Mouse (Mus musculus): ENCODE data around the gene Endou. TPM values are rescaled to one million over a fixed set of nuclear protein-coding genes. Genes with fewer than 3 reads are reported as not detected.

Gene Endou
- polyA plus RNA-seq, 1 experiment from 2014 or later = 0.26 TPM

DNA sequence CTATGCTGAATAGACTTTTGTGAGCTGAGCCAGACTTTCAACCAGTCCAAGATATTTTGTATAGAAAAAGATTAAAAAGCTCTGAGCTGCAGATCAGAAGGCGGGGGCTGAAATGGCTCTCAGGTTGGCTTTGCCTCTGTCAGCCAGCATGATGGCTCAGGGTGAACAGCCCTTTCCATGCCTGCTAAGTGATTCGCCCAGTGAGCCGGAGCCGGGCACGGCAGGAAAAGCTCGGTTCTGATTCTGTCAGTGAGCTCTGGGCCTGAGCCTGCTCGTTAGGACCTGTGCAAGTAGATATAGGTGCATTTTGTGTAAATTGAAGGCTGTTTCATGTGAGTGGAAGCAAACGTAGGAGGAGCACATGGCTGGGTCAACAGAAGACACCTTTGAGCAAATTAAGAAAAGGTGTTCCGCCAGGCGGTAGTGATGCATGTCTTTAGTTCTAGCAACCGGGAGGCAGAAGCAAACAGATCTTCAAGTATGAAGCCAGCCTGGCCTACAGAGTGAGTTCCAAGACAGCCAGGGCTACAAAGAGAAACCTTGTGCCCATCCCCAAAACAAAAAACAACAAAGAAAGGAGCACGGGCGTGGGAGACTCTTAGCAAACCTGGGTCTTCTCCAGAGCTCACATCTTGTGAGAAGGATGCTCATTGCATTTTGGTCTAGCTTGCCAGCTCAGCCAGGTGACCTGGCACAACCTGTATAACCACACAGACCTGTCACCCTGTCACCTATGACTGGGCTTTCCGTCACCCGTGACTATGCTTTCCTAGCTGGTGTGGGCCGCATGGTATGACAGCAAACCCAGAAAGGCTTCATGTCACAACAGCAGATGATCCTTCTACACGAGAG is 6.6 kb downstream of the Endou start:
- H3K27me3 ChIP-seq = no peaks in the 10 kb centered on the region
- ATAC-seq = no peak
- H3K4me2 ChIP-seq = no peak overlapping the region
- no peak overlapping the region for H3K9ac ChIP-seq
- 84% methylated on average over 17 of the region's 17 CpGs for WGBS
- H3K27ac ChIP-seq = no peak overlapping the region
- H3K4me3 ChIP-seq = no peak overlapping the region
- no peaks in the 10 kb centered on the region for H3K9me3 ChIP-seq (replicated peaks)
- H3K36me3 ChIP-seq (ENCODE audit: poor library complexity, severe bottlenecking) = no peaks in the 10 kb centered on the region
- no peaks in the 10 kb centered on the region for H3K4me1 ChIP-seq

DNA sequence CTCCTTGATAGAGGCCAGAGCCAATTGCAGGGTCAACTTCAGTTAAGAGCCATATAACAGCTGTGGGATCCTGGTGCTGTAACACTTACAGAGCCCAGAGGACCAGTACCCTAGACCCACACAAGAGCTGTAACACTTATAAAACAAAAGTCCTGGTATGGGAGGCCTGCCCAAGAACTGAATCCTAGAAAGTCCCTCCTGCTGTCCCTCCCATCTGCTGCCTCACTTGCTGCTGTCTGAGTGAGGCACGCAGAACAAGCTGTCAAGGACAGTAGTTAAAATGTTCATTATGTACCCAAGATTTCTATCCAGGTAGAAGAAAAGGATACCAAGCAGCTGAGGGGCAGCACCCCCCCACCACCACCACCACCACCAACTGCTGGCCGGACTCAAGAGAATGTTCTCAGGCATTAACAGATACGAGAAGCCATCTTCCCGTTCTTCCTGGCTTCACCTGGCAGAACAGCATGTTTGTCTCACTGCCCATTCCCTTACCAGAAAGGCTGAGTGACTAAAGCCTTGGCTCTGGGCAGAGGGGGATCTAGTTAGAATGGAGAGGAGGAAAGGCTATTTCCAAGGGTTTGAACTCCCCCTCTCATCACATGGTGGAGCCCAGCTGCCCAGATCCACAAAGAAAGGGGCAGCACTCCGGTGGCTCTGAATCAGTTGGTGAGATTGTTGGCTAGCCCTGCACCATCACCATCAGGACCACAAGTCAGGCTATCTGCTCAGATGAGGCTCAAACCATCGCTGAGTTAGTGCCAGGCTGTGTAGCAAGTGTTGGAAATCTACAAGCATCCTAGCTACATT is 7.4 kb downstream of the Endou start:
- H3K4me1 ChIP-seq = no peaks in the 10 kb centered on the region
- no peak overlapping the region for H3K4me3 ChIP-seq
- no peak overlapping the region for H3K4me2 ChIP-seq
- H3K9me3 ChIP-seq (replicated peaks) = no peaks in the 10 kb centered on the region
- WGBS = 84% methylated on average over 6 of the region's 6 CpGs
- H3K36me3 ChIP-seq (ENCODE audit: poor library complexity, severe bottlenecking) = no peaks in the 10 kb centered on the region
- H3K27me3 ChIP-seq = no peaks in the 10 kb centered on the region
- no peak for ATAC-seq
- no peak overlapping the region for H3K27ac ChIP-seq
- H3K9ac ChIP-seq = no peak overlapping the region

- Histone ChIP-seq H3K9ac (no peak overlapping the region), H3K27ac (no peak overlapping the region), H3K36me3 (ENCODE audit: poor library complexity, severe bottlenecking) (no peaks in the 10 kb centered on the region), H3K27me3 (no peaks in the 10 kb centered on the region), H3K4me1 (no peaks in the 10 kb centered on the region), H3K4me3 (no peak overlapping the region), H3K4me2 (no peak overlapping the region), H3K9me3 (replicated peaks) (no peaks in the 10 kb centered on the region)
- no peak for ATAC-seq
- WGBS = 84% methylated on average over 15 of the region's 15 CpGs
These were observed 10.0 kb downstream of the Endou start for GRCm38 (mm10) chr15:97721008-97721701.

DNA sequence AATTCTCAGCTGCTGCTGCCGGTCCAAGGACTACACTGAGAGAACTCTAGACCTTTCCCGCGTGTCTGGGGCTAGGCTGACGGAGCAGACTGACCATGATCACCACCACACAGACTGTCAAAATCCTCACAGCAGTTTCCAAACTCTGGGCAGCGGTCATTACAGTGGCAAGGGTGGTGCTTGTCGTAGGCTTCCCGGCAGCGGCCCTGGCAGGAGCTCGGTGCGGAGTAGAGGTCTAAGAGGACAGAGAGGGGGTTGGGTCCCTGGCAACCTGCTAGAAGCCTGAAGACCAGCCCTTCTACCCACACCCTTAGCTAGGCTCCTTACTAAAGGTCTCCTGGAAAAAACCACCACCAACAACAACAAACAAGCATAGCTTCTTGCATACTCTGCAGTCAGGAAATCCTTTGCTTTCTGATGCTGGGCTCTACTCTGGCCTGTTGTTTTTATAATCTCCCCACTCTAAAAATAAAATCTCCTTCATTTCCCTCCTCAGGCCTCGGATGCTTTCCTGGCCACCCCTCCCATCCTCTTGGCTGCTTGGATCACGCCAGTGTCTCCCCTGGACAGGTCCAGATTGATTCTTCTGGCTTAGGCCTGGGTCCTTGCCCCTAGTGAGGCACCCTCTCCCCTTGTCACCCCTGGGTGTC is 11.0 kb downstream of the Endou start:
- Histone ChIP-seq H3K27me3 (no peaks in the 10 kb centered on the region), H3K36me3 (ENCODE audit: poor library complexity, severe bottlenecking) (no peaks in the 10 kb centered on the region), H3K4me2 (no peak overlapping the region), H3K4me1 (no peaks in the 10 kb centered on the region), H3K27ac (no peak overlapping the region), H3K9ac (no peak overlapping the region), H3K9me3 (replicated peaks) (no peaks in the 10 kb centered on the region), H3K4me3 (no peak overlapping the region)
- WGBS = 81% methylated on average over 12 of the region's 12 CpGs
- ATAC-seq = no peak

DNA sequence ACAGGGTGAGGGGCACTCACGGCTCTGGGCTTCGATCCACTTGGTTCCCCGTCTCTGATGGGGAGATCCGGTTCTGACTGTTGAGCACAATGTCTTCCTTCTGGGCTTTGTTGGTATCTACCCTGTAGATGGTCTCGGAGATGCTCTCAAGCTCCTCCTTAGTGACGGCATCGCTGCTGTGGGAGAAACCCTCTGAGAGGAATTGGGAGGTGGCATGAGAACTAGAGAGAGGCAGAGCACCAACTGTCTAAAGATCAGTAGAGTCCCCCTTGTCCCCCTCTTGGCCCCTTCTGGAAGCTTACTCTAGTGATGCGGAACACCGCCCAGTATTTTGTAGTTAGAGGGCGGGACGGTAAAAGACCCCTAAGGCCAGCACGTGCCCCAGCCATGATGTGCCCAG is 11.6 kb downstream of the Endou start:
- Histone ChIP-seq H3K9ac (no peak overlapping the region), H3K36me3 (ENCODE audit: poor library complexity, severe bottlenecking) (no peaks in the 10 kb centered on the region), H3K4me2 (no peak overlapping the region), H3K27ac (no peak overlapping the region), H3K4me1 (no peaks in the 10 kb centered on the region), H3K27me3 (no peaks in the 10 kb centered on the region), H3K9me3 (replicated peaks) (no peaks in the 10 kb centered on the region), H3K4me3 (no peak overlapping the region)
- 88% methylated on average over 12 of the region's 12 CpGs for WGBS
- ATAC-seq = no peak

DNA sequence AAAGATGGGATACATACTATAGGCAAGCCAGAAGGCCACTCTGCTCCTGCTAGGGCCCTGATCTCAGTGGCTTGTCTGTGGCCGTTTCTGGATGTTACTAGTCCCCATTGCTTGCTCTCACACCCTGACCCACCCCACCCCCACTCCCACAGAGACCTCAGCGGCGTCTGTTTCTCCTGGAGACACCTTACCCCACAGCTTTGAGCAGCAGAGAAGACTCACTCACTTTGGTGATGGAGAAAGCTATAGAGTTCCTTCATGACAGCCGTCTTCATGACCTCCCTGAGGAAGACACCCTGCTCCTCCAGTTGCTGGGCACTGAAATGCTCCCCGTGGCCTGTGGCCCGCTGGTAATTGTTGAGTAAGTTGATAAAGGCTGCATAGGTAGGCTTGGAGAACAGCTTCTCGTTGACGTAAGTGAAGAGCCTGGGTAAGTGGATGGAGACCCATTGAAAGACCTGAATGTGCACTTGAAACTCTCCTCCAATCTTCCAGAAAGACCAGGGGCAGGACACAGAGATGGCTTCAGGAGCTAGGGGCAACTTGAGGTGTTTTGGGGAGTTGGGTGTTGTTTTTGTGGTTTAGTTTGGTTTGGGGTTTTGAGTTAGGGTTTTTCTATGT is 12.5 kb downstream of the Endou start:
- Histone ChIP-seq H3K9ac (no peak overlapping the region), H3K27me3 (no peaks in the 10 kb centered on the region), H3K9me3 (replicated peaks) (no peaks in the 10 kb centered on the region), H3K4me3 (no peak overlapping the region), H3K27ac (no peak overlapping the region), H3K4me2 (no peak overlapping the region), H3K36me3 (ENCODE audit: poor library complexity, severe bottlenecking) (no peaks in the 10 kb centered on the region), H3K4me1 (no peaks in the 10 kb centered on the region)
- no peak for ATAC-seq
- 89% methylated on average over 8 of the region's 8 CpGs for WGBS

DNA sequence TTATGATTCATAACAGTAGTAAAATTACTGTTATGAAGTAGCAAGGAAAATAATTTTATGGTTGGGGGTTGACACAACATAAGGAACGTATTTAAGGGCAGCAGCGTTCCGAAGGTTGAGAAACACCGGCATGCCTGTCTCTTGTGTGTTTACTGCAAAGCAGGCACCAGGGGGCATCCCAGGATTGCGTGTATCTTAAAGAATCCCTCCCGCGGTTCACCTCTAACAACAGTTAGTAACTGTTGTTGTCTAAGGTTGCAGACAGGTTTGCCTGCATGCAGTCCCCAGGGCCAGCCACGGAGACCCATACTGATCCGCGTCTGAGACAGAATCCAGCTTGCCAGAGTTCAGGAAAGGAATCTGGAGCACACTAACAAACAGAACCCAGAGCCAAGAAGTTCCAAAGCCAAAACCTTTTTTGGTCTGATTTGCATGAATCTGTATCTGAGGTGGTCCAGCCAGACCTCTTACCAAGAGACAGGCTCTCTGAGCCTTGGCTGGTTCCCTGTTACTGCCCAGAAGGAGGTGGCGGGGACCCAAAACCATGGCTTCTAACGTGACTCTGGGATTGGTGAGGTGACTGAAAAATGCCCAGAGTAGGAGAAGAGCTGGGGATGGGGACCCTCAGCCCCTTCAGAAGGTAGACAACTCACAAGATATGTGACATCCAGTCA is 13.1 kb downstream of the Endou start:
- Histone ChIP-seq H3K27ac (no peak overlapping the region), H3K4me3 (no peak overlapping the region), H3K4me2 (no peak overlapping the region), H3K9ac (no peak overlapping the region), H3K4me1 (no peaks in the 10 kb centered on the region), H3K36me3 (ENCODE audit: poor library complexity, severe bottlenecking) (no peaks in the 10 kb centered on the region), H3K27me3 (no peaks in the 10 kb centered on the region), H3K9me3 (replicated peaks) (no peaks in the 10 kb centered on the region)
- 32% methylated on average over 12 of the region's 12 CpGs for WGBS
- ATAC-seq = peak; percentile 45; the same call in 1 of the 2 replicates

GRCm38 (mm10) chr15:97716782-97717181 is 14.4 kb downstream of the Endou start:
- Histone ChIP-seq H3K27ac (no peak overlapping the region), H3K4me1 (no peaks in the 10 kb centered on the region), H3K4me3 (no peak overlapping the region), H3K36me3 (ENCODE audit: poor library complexity, severe bottlenecking) (no peaks in the 10 kb centered on the region), H3K9ac (no peak overlapping the region), H3K9me3 (replicated peaks) (no peaks in the 10 kb centered on the region), H3K27me3 (no peaks in the 10 kb centered on the region; the same call in 1 of the 2 replicates), H3K4me2 (no peak overlapping the region)
- 95% methylated on average over 11 of the region's 11 CpGs for WGBS
- no peak for ATAC-seq

- ATAC-seq = no peak
- 97% methylated on average over 1 of the region's 1 CpGs for WGBS
- no peak overlapping the region for H3K4me2 ChIP-seq
These were observed 15.4 kb downstream of the Endou start for GRCm38 (mm10) chr15:97715734-97716133.

GRCm38 (mm10) chr15:97715083-97715482 is 16.1 kb downstream of the Endou start:
- no peak for ATAC-seq
- no peaks in the 10 kb centered on the region; the same call in 1 of the 2 replicates for H3K27me3 ChIP-seq
- H3K27ac ChIP-seq = no peak overlapping the region
- H3K4me3 ChIP-seq = no peak overlapping the region
- no peak overlapping the region for H3K9ac ChIP-seq
- H3K36me3 ChIP-seq (ENCODE audit: poor library complexity, severe bottlenecking) = no peaks in the 10 kb centered on the region
- no peaks in the 10 kb centered on the region for H3K4me1 ChIP-seq
- no peaks in the 10 kb centered on the region for H3K9me3 ChIP-seq (replicated peaks)
- no peak overlapping the region for H3K4me2 ChIP-seq
- WGBS = 91% methylated on average over 8 of the region's 8 CpGs

More at GRCm38 (mm10) chr15:97715734-97716133, 15.4 kb downstream of the Endou start:
- Histone ChIP-seq H3K9ac (no peak overlapping the region), H3K4me1 (no peaks in the 10 kb centered on the region), H3K36me3 (ENCODE audit: poor library complexity, severe bottlenecking) (no peaks in the 10 kb centered on the region), H3K27me3 (no peaks in the 10 kb centered on the region; the same call in 1 of the 2 replicates), H3K9me3 (replicated peaks) (no peaks in the 10 kb centered on the region), H3K4me3 (no peak overlapping the region), H3K27ac (no peak overlapping the region)

DNA sequence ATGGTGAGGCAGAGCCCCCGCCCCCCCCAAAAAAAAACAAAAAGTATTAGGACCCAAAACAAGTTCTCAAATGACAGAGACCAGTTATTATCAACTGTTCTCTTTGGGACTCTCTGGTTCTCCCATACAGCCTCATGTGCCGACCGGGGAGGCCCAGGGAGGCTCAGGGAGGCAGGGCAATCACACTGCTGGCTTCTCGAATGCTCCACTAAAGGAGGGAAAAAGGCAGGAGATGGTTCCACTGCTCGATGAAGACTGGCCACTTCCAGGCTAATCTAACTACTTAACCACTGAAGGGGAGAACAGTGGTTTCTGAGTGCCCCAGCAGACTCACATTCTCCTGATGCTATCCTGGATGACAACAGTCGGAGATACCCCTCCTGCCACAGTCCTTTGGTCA is 18.6 kb downstream of the Endou start:
- no peaks in the 10 kb centered on the region for H3K36me3 ChIP-seq (ENCODE audit: poor library complexity, severe bottlenecking)
- H3K27me3 ChIP-seq = no peaks in the 10 kb centered on the region; the same call in 1 of the 2 replicates
- 65% methylated on average over 6 of the region's 6 CpGs for WGBS
- no peak overlapping the region for H3K4me2 ChIP-seq
- no peaks in the 10 kb centered on the region for H3K9me3 ChIP-seq (replicated peaks)
- no peaks in the 10 kb centered on the region for H3K4me1 ChIP-seq
- H3K9ac ChIP-seq = no peak overlapping the region
- no peak for ATAC-seq
- no peak overlapping the region for H3K27ac ChIP-seq
- H3K4me3 ChIP-seq = no peak overlapping the region
